Mouse (Mus musculus) retina, postnatal 7 days (tissue): ENCODE data around the gene Sptbn1.

ENCODE experiments used
- DNase-seq: peaks from one replicate; pipeline ENCODE4 v3.0.0-alpha.2; 2012; ENCODE audit warnings: low read depth, low spot score

Gene Sptbn1

GRCm38 (mm10) chr11:30267892-30268647 lies at the start of gene Sptbn1:
TSS of gene Sptbn1 (minus strand) at chr11:30268175.
- DNase-seq = peak; percentile 76

GRCm38 (mm10) chr11:30294279-30294678 lies 26.3 kb upstream of the Sptbn1 start:
- no peak for DNase-seq

GRCm38 (mm10) chr11:30292221-30293160 lies 24.5 kb upstream of the Sptbn1 start:
- DNase-seq = no peak

GRCm38 (mm10) chr11:30291155-30291554 lies 23.2 kb upstream of the Sptbn1 start:
- DNase-seq = no peak

GRCm38 (mm10) chr11:30289470-30290431 lies 21.8 kb upstream of the Sptbn1 start:
- DNase-seq = no peak

GRCm38 (mm10) chr11:30288075-30288474 lies 20.1 kb upstream of the Sptbn1 start:
- no peak for DNase-seq

- DNase-seq = no peak
Measured at GRCm38 (mm10) chr11:30283710-30284109, 15.7 kb upstream of the Sptbn1 start.

- no peak for DNase-seq
Measured at GRCm38 (mm10) chr11:30281096-30281495, 13.1 kb upstream of the Sptbn1 start.

- DNase-seq = no peak
Measured at GRCm38 (mm10) chr11:30279278-30279677, 11.3 kb upstream of the Sptbn1 start.

GRCm38 (mm10) chr11:30275436-30276031 lies 7.6 kb upstream of the Sptbn1 start:
- DNase-seq = no peak

- DNase-seq = no peak
Measured at GRCm38 (mm10) chr11:30269524-30269923, 1.5 kb upstream of the Sptbn1 start.

GRCm38 (mm10) chr11:30268648-30269375 lies 837 bp upstream of the Sptbn1 start:
- no peak for DNase-seq

GRCm38 (mm10) chr11:30267036-30267891 lies 711 bp downstream of the Sptbn1 start:
- peak; percentile 37 for DNase-seq

GRCm38 (mm10) chr11:30266691-30267035 lies 1.3 kb downstream of the Sptbn1 start:
- no peak for DNase-seq

GRCm38 (mm10) chr11:30265666-30266065 lies 2.3 kb downstream of the Sptbn1 start:
- DNase-seq = no peak

GRCm38 (mm10) chr11:30263627-30264026 lies 4.3 kb downstream of the Sptbn1 start:
- DNase-seq = no peak

- DNase-seq = no peak
Measured at GRCm38 (mm10) chr11:30258739-30259350, 9.1 kb downstream of the Sptbn1 start.

- no peak for DNase-seq
Measured at GRCm38 (mm10) chr11:30257812-30258211, 10.2 kb downstream of the Sptbn1 start.

GRCm38 (mm10) chr11:30257085-30257484 lies 10.9 kb downstream of the Sptbn1 start:
- no peak for DNase-seq
